Mouse (Mus musculus): ENCODE results near the gene Tbc1d4. TPM values are rescaled to one million over a fixed set of nuclear protein-coding genes. Genes with fewer than 3 reads are reported as not detected.

Gene Tbc1d4
- total and polyA plus RNA-seq, 2 experiments: 0.82 to 3.2 TPM

GRCm38 (mm10) chr14:101467532-101467931 lies 141.5 kb downstream of the Tbc1d4 start:
- no peaks in the 10 kb centered on the region for H3K79me2 ChIP-seq (ENCODE audit: control insufficient read depth, insufficient read depth, low read length)
- no peak for DNase-seq (ENCODE audit: extremely low read depth, low read depth, low spot score)
- H3K27ac ChIP-seq (replicated peaks; ENCODE audit: insufficient read depth, low read depth, low read length): no peak overlapping the region
- no peaks in the 10 kb centered on the region for H3K27me3 ChIP-seq (ENCODE audit: control insufficient read depth, insufficient read depth, low read length)
- 86% methylated on average over 1 of the region's 1 CpGs for WGBS
- no peaks in the 10 kb centered on the region for H3K4me1 ChIP-seq (ENCODE audit: control insufficient read depth, insufficient read depth, low read length)
- no peak for TF ChIP-seq CTCF (IDR thresholded peaks at IDR 0.05; ENCODE audit: low read depth, low read length)
- TF ChIP-seq POLR2A (IDR thresholded peaks at IDR 0.05; ENCODE audit: extremely low read depth, insufficient read depth, low read length): no peak
- no peaks in the 10 kb centered on the region for H3K36me3 ChIP-seq (ENCODE audit: control insufficient read depth, insufficient read depth, low read length)
- no peak overlapping the region for H3K9ac ChIP-seq (ENCODE audit: low read depth, low read length)
- H3K4me3 ChIP-seq (ENCODE audit: insufficient read depth, low read depth, low read length): no peak overlapping the region

GRCm38 (mm10) chr14:101466521-101466920 lies 142.5 kb downstream of the Tbc1d4 start:
- WGBS: 86% methylated on average over 11 of the region's 11 CpGs
- Histone ChIP-seq H3K27me3 (ENCODE audit: control insufficient read depth, insufficient read depth, low read length) (no peaks in the 10 kb centered on the region), H3K4me1 (ENCODE audit: control insufficient read depth, insufficient read depth, low read length) (no peaks in the 10 kb centered on the region), H3K9ac (ENCODE audit: low read depth, low read length) (no peak overlapping the region), H3K27ac (replicated peaks; ENCODE audit: insufficient read depth, low read depth, low read length) (no peak overlapping the region), H3K36me3 (ENCODE audit: control insufficient read depth, insufficient read depth, low read length) (no peaks in the 10 kb centered on the region), H3K4me3 (ENCODE audit: insufficient read depth, low read depth, low read length) (no peak overlapping the region), H3K79me2 (ENCODE audit: control insufficient read depth, insufficient read depth, low read length) (no peaks in the 10 kb centered on the region)
- DNase-seq (ENCODE audit: extremely low read depth, low read depth, low spot score): no peak
- TF ChIP-seq CTCF (IDR thresholded peaks at IDR 0.05; ENCODE audit: low read depth, low read length): no peak
- no peak for TF ChIP-seq POLR2A (IDR thresholded peaks at IDR 0.05; ENCODE audit: extremely low read depth, insufficient read depth, low read length)

DNA sequence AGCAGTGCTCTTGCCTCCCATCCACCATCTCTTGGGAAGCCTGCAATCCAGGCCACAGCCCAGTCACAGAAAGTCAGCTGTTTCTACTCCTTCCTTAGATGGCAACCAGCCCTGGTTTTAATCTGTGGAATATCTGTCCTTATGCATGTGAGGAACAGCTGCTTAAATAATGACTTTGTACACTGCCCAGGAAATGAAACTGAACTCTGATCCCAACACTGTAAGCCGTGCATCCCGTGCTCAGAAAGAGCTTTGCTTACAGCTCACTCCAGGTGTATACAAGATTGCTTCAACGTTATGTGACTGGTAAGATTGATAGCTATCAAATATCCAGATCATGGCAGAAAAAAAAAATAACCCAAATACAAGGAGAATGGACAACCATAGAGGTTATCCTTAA lies 143.1 kb downstream of the Tbc1d4 start:
- WGBS: 70% methylated on average over 3 of the region's 3 CpGs
- H3K27me3 ChIP-seq (ENCODE audit: control insufficient read depth, insufficient read depth, low read length): no peaks in the 10 kb centered on the region
- no peaks in the 10 kb centered on the region for H3K36me3 ChIP-seq (ENCODE audit: control insufficient read depth, insufficient read depth, low read length)
- H3K79me2 ChIP-seq (ENCODE audit: control insufficient read depth, insufficient read depth, low read length): no peaks in the 10 kb centered on the region
- H3K9ac ChIP-seq (ENCODE audit: low read depth, low read length): no peak overlapping the region
- no peak for TF ChIP-seq CTCF (IDR thresholded peaks at IDR 0.05; ENCODE audit: low read depth, low read length)
- TF ChIP-seq POLR2A (IDR thresholded peaks at IDR 0.05; ENCODE audit: extremely low read depth, insufficient read depth, low read length): no peak
- H3K4me1 ChIP-seq (ENCODE audit: control insufficient read depth, insufficient read depth, low read length): no peaks in the 10 kb centered on the region
- H3K27ac ChIP-seq (replicated peaks; ENCODE audit: insufficient read depth, low read depth, low read length): no peak overlapping the region
- DNase-seq (ENCODE audit: extremely low read depth, low read depth, low spot score): no peak
- H3K4me3 ChIP-seq (ENCODE audit: insufficient read depth, low read depth, low read length): no peak overlapping the region

- TF ChIP-seq CTCF (IDR thresholded peaks at IDR 0.05; ENCODE audit: low read depth, low read length) (peak; percentile 72), POLR2A (IDR thresholded peaks at IDR 0.05; ENCODE audit: extremely low read depth, insufficient read depth, low read length) (no peak)
- Histone ChIP-seq H3K4me3 (ENCODE audit: insufficient read depth, low read depth, low read length) (no peak overlapping the region), H3K9ac (ENCODE audit: low read depth, low read length) (no peak overlapping the region), H3K27me3 (ENCODE audit: control insufficient read depth, insufficient read depth, low read length) (no peaks in the 10 kb centered on the region), H3K79me2 (ENCODE audit: control insufficient read depth, insufficient read depth, low read length) (no peaks in the 10 kb centered on the region), H3K4me1 (ENCODE audit: control insufficient read depth, insufficient read depth, low read length) (no peaks in the 10 kb centered on the region), H3K36me3 (ENCODE audit: control insufficient read depth, insufficient read depth, low read length) (no peaks in the 10 kb centered on the region), H3K27ac (replicated peaks; ENCODE audit: insufficient read depth, low read depth, low read length) (no peak overlapping the region)
- 16% methylated on average over 6 of the region's 6 CpGs for WGBS
- peak; percentile 49 for DNase-seq (ENCODE audit: extremely low read depth, low read depth, low spot score)
Measured at GRCm38 (mm10) chr14:101460768-101461167, 148.2 kb downstream of the Tbc1d4 start.

- H3K4me1 ChIP-seq (ENCODE audit: control insufficient read depth, insufficient read depth, low read length): no peaks in the 10 kb centered on the region
- DNase-seq (ENCODE audit: extremely low read depth, low read depth, low spot score): no peak
- H3K4me3 ChIP-seq (ENCODE audit: insufficient read depth, low read depth, low read length): no peak overlapping the region
- WGBS: 68% methylated on average over 6 of the region's 6 CpGs
- no peaks in the 10 kb centered on the region for H3K27me3 ChIP-seq (ENCODE audit: control insufficient read depth, insufficient read depth, low read length)
- H3K36me3 ChIP-seq (ENCODE audit: control insufficient read depth, insufficient read depth, low read length): peaks cover 1% of the 10 kb centered on the region; the same call in 1 of the 2 replicates
- TF ChIP-seq POLR2A (IDR thresholded peaks at IDR 0.05; ENCODE audit: extremely low read depth, insufficient read depth, low read length): no peak
- no peak for TF ChIP-seq CTCF (IDR thresholded peaks at IDR 0.05; ENCODE audit: low read depth, low read length)
- no peak overlapping the region for H3K9ac ChIP-seq (ENCODE audit: low read depth, low read length)
- H3K79me2 ChIP-seq (ENCODE audit: control insufficient read depth, insufficient read depth, low read length): no peaks in the 10 kb centered on the region
- H3K27ac ChIP-seq (replicated peaks; ENCODE audit: insufficient read depth, low read depth, low read length): no peak overlapping the region
Measured at GRCm38 (mm10) chr14:101452915-101453314, 156.1 kb downstream of the Tbc1d4 start.

GRCm38 (mm10) chr14:101447857-101448256 lies 161.1 kb downstream of the Tbc1d4 start:
- Histone ChIP-seq H3K36me3 (ENCODE audit: control insufficient read depth, insufficient read depth, low read length) (peaks cover 3% of the 10 kb centered on the region), H3K27ac (replicated peaks; ENCODE audit: insufficient read depth, low read depth, low read length) (no peak overlapping the region), H3K79me2 (ENCODE audit: control insufficient read depth, insufficient read depth, low read length) (no peaks in the 10 kb centered on the region), H3K27me3 (ENCODE audit: control insufficient read depth, insufficient read depth, low read length) (no peaks in the 10 kb centered on the region), H3K4me1 (ENCODE audit: control insufficient read depth, insufficient read depth, low read length) (no peaks in the 10 kb centered on the region), H3K9ac (ENCODE audit: low read depth, low read length) (no peak overlapping the region), H3K4me3 (ENCODE audit: insufficient read depth, low read depth, low read length) (no peak overlapping the region)
- WGBS: 15% methylated on average over 4 of the region's 4 CpGs
- no peak for TF ChIP-seq CTCF (IDR thresholded peaks at IDR 0.05; ENCODE audit: low read depth, low read length)
- TF ChIP-seq POLR2A (IDR thresholded peaks at IDR 0.05; ENCODE audit: extremely low read depth, insufficient read depth, low read length): no peak
- peak; percentile 67 for DNase-seq (ENCODE audit: extremely low read depth, low read depth, low spot score)
